ENCODE assay signal across 13 mouse cellular contexts in genomic region chr12:83087010-83087409, GRCm38 (mm10).
A peak's percentile ranks its signal among the peaks of the same experiment; 100 is the strongest.
DNase-seq lines count a peak whose midpoint lies in the region; ATAC-seq and TF ChIP-seq lines count a peak whose summit lies in the region.
"Had no signal": no experiment of that assay in that cellular context is flagged by ENCODE, and none has a peak within 500 bp of the region (broad histone marks: within the 10 kb centered on the region; RNA-seq: fewer than 3 reads in every experiment).

No protein-coding gene starts in this region.

- no peaks in the 10 kb centered on the region for H3K27me3 ChIP-seq in liver, embryonic 12.5 days (replicated peaks)
- no peaks in the 10 kb centered on the region for H3K27me3 ChIP-seq in liver, embryonic 11.5 days (replicated peaks; ENCODE audit: control insufficient read depth, insufficient read depth, low read length)
- no peaks in the 10 kb centered on the region for H3K27me3 ChIP-seq in liver, embryonic 14.5 days (ENCODE audit: control insufficient read depth, insufficient read depth, low read length)
- H3K27me3 ChIP-seq in cerebellum, adult 2 months (ENCODE audit: control insufficient read depth, insufficient read depth, low read length): no peaks in the 10 kb centered on the region
- H3K27me3 ChIP-seq: embryonic facial prominence, embryonic 15.5 days; midbrain, embryonic 15.5 days; neural tube, embryonic 12.5 days had no signal

- H3K9ac ChIP-seq in liver, embryonic 12.5 days: no peak overlapping the region
- no peak overlapping the region for H3K9ac ChIP-seq in liver, embryonic 11.5 days (ENCODE audit: low read depth, low read length)
- no peak overlapping the region for H3K9ac ChIP-seq in liver, embryonic 14.5 days (replicated peaks)
- H3K9ac ChIP-seq: embryonic facial prominence, embryonic 15.5 days; midbrain, embryonic 15.5 days; neural tube, embryonic 12.5 days had no signal

- no peak overlapping the region for H3K4me3 ChIP-seq in gastrocnemius, adult 2 months
- no peak overlapping the region for H3K4me3 ChIP-seq in liver, embryonic 12.5 days
- no peak overlapping the region for H3K4me3 ChIP-seq in liver, embryonic 11.5 days (ENCODE audit: low read depth, low read length)
- no peak overlapping the region for H3K4me3 ChIP-seq in liver, embryonic 14.5 days (ENCODE audit: insufficient read depth in 1 of 2, low read depth in 2 of 2, low read length in 2 of 2)
- H3K4me3 ChIP-seq in cerebellum, adult 2 months (replicated peaks; ENCODE audit: insufficient read depth, low read depth, low read length): no peak overlapping the region
- H3K4me3 ChIP-seq: embryonic facial prominence, embryonic 15.5 days; midbrain, embryonic 15.5 days; neural tube, embryonic 12.5 days had no signal

- TF ChIP-seq EP300 in liver, embryonic 14.5 days (IDR thresholded peaks at IDR 0.05; ENCODE audit: low read depth): no peak

- H3K9me3 ChIP-seq in liver, embryonic 12.5 days (replicated peaks): no peaks in the 10 kb centered on the region
- no peaks in the 10 kb centered on the region for H3K9me3 ChIP-seq in liver, embryonic 11.5 days (ENCODE audit: control insufficient read depth, low read length)
- H3K9me3 ChIP-seq in liver, embryonic 14.5 days (ENCODE audit: control insufficient read depth, low read length): no peaks in the 10 kb centered on the region
- H3K9me3 ChIP-seq: embryonic facial prominence, embryonic 15.5 days; midbrain, embryonic 15.5 days; neural tube, embryonic 12.5 days had no signal

- 68% methylated on average over 4 of the region's 4 CpGs for WGBS in liver, embryonic 12.5 days (ENCODE audit: insufficient replicate concordance)
- WGBS in liver, embryonic 11.5 days: 67% methylated on average over 4 of the region's 4 CpGs
- WGBS in liver, embryonic 14.5 days (ENCODE audit: insufficient replicate concordance): 68% methylated on average over 4 of the region's 4 CpGs
- WGBS in cerebellum, adult 2 months: 91% methylated on average over 4 of the region's 4 CpGs

- peaks cover 41% of the 10 kb centered on the region for H3K4me1 ChIP-seq in liver, embryonic 12.5 days
- peaks cover 5% of the 10 kb centered on the region for H3K4me1 ChIP-seq in liver, embryonic 11.5 days (replicated peaks; ENCODE audit: control insufficient read depth, insufficient read depth, low read length)
- H3K4me1 ChIP-seq in liver, embryonic 14.5 days (replicated peaks; ENCODE audit: control insufficient read depth in 2 of 2, insufficient read depth in 2 of 2, low read length in 1 of 2): peaks cover 10 to 19% of the 10 kb centered on the region in 2 experiments
- H3K4me1 ChIP-seq in cerebellum, adult 2 months (ENCODE audit: control insufficient read depth, insufficient read depth, low read length): no peaks in the 10 kb centered on the region
- H3K4me1 ChIP-seq: embryonic facial prominence, embryonic 15.5 days; midbrain, embryonic 15.5 days; neural tube, embryonic 12.5 days had no signal

- intact Hi-C loops in gastrocnemius, adult 2 months (cut with DNase I): no loop called here

- ATAC-seq in liver, embryonic 12.5 days: no peak
- ATAC-seq in liver, embryonic 11.5 days (replicated peaks; ENCODE audit: low FRiP score): no peak
- peak; percentile 31; the same call in 1 of the 2 replicates for ATAC-seq in liver, embryonic 14.5 days (ENCODE audit: insufficient read depth)
- ATAC-seq: midbrain, embryonic 15.5 days had no signal

- no peak for TF ChIP-seq POLR2A in cerebellum, adult 2 months (IDR thresholded peaks at IDR 0.05; ENCODE audit: borderline replicate concordance, insufficient read depth, low read length)

- TF ChIP-seq CTCF in gastrocnemius, adult 2 months (IDR thresholded peaks at IDR 0.05): no peak
- TF ChIP-seq CTCF in liver, embryonic 14.5 days (IDR thresholded peaks at IDR 0.05; ENCODE audit: low read depth): no peak
- no peak for TF ChIP-seq CTCF in cerebellum, adult 2 months (IDR thresholded peaks at IDR 0.05; ENCODE audit: borderline replicate concordance, insufficient read depth, low read depth, low read length)

- no peak for DNase-seq in gastrocnemius, adult 2 months
- no peak for DNase-seq in gastrocnemius, postnatal 4 days (ENCODE audit: low spot score in 2 of 2)
- DNase-seq in liver, embryonic 11.5 days (ENCODE audit: low spot score): no peak
- DNase-seq in kidney, adult 18-20 months: peak; percentile 14
- no peak for DNase-seq in liver, embryonic 14.5 days (ENCODE audit: low read depth in 3 of 3, low spot score in 3 of 3)
- DNase-seq in cerebellum, adult 2 months: no peak
- no peak for DNase-seq in layer of hippocampus, adult 18-20 months (ENCODE audit: low spot score in 2 of 2)
- DNase-seq: cerebellum, postnatal 25 days; thymus, adult 2 months had no signal

- no peak overlapping the region for H3K4me2 ChIP-seq in liver, embryonic 12.5 days
- no peak overlapping the region for H3K4me2 ChIP-seq in liver, embryonic 11.5 days
- no peak overlapping the region for H3K4me2 ChIP-seq in liver, embryonic 14.5 days (ENCODE audit: low read depth)
- H3K4me2 ChIP-seq: embryonic facial prominence, embryonic 15.5 days; midbrain, embryonic 15.5 days; neural tube, embryonic 12.5 days had no signal

- peak overlapping the region; percentile 5; the same call in 1 of the 2 replicates for H3K27ac ChIP-seq in gastrocnemius, adult 2 months
- peak overlapping the region; percentile 33; the same call in 1 of the 2 replicates for H3K27ac ChIP-seq in liver, embryonic 12.5 days
- no peak overlapping the region for H3K27ac ChIP-seq in liver, embryonic 11.5 days (ENCODE audit: low read depth, low read length)
- no peak overlapping the region for H3K27ac ChIP-seq in liver, embryonic 14.5 days
- H3K27ac ChIP-seq in cerebellum, adult 2 months (ENCODE audit: insufficient read depth, low read length): no peak overlapping the region
- H3K27ac ChIP-seq: embryonic facial prominence, embryonic 15.5 days; midbrain, embryonic 15.5 days; neural tube, embryonic 12.5 days had no signal

- no peaks in the 10 kb centered on the region for H3K36me3 ChIP-seq in liver, embryonic 12.5 days
- no peaks in the 10 kb centered on the region for H3K36me3 ChIP-seq in liver, embryonic 11.5 days (ENCODE audit: control insufficient read depth, insufficient read depth, low read length)
- H3K36me3 ChIP-seq in liver, embryonic 14.5 days (replicated peaks; ENCODE audit: control insufficient read depth, insufficient read depth, low read depth): no peaks in the 10 kb centered on the region
- H3K36me3 ChIP-seq: embryonic facial prominence, embryonic 15.5 days; midbrain, embryonic 15.5 days; neural tube, embryonic 12.5 days had no signal

Comparison
In these comparisons a context has a peak if more than half of its experiments do, and no peak if none do; other contexts are left out.
1. H3K27ac ChIP-seq: peak in gastrocnemius, adult 2 months (single experiment) and liver, embryonic 12.5 days (single experiment); none in liver, embryonic 11.5 days (single experiment), liver, embryonic 14.5 days (single experiment) and cerebellum, adult 2 months (single experiment).